Mouse (Mus musculus) E14TG2a.4 (cell line): ENCODE measurements at regions not wholly inside any gene's neighbourhood (a gene's known extent, or its start where the extent isn't known, plus 50 kb on each side); places are given as distances from the start of the nearest gene placed in this dataset.

Experiments
- H3K27me3 ChIP-seq: 2 replicates; pipeline ENCODE4 v1.6.1; 2014; ENCODE audit warnings: low read length, control low read depth; ENCODE audit not compliant: insufficient read depth
- H3K36me3 ChIP-seq: 2 replicates; pipeline ENCODE4 v1.6.1; 2014; ENCODE audit warnings: low read length, control low read depth; ENCODE audit not compliant: insufficient read depth
- H3K4me1 ChIP-seq: replicated peaks from 2 replicates; pipeline ENCODE4 v1.6.1; 2014; ENCODE audit warnings: low read depth, low read length, control low read depth
- H3K4me3 ChIP-seq: replicated peaks from 2 replicates; pipeline ENCODE4 v1.5.1; 2014; ENCODE audit warnings: mild to moderate bottlenecking, low read length
- H3K9me3 ChIP-seq: 2 replicates; pipeline ENCODE4 v1.6.1; 2014; ENCODE audit warnings: low read length, control low read depth
- CTCF ChIP-seq: conservative IDR thresholded peaks from 2 replicates; pipeline ENCODE4 v1.5.1; 2014; ENCODE audit warnings: low read length
- NANOG ChIP-seq: IDR thresholded peaks from 2 replicates; pipeline ENCODE4 v1.6.1; 2014; ENCODE audit warnings: borderline replicate concordance, low read length, mixed read lengths
- POU5F1 ChIP-seq: IDR thresholded peaks from 2 replicates; pipeline ENCODE4 v1.6.1; 2014; ENCODE audit warnings: low read length, borderline replicate concordance

DNA sequence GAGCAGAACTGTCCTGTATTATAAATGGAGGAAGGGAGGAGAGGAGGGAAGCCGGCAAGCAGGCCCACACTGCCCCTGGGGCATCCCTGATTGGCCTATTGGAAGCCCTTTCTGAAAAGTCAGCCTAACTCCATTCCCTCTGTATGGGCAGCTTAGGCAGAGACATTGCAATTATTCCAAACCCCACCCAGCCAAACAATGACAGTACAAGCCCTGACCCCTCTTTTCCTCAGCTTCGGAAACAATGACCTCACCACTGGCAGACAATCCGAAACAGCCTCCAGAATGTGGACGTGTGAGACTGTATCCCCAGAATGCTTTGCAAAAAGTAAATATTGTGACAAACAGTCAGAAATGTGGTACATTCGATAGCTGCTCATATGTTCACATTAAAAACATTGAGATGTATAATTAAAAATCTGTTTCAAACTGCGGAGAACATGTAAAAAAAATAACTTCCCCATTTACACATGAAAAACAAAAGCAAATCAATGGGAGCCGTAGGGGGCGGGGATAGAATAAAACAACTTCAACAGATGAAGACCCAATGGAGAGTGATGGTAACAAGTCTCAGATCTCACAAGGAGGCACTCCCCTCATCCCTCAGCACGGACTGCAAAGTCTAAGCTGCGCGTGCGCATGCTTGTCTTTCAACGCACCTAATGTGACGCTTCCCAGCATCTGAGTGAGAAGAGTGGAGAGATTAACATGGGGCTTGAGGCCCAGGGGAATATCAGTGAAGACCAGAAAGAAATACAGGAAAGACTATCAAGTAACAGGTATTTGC is 134.9 kb upstream of the Top1 start:
- Histone ChIP-seq H3K27me3 (peaks cover 32% of the 10 kb centered on the region), H3K4me1 (peaks cover 69% of the 10 kb centered on the region), H3K9me3 (no peaks in the 10 kb centered on the region), H3K4me3 (peak overlapping the region; percentile 15; the same call in 1 of the 2 replicates), H3K36me3 (no peaks in the 10 kb centered on the region)
- no peak for TF ChIP-seq NANOG
- TF ChIP-seq POU5F1: no peak
- TF ChIP-seq CTCF: no peak

DNA sequence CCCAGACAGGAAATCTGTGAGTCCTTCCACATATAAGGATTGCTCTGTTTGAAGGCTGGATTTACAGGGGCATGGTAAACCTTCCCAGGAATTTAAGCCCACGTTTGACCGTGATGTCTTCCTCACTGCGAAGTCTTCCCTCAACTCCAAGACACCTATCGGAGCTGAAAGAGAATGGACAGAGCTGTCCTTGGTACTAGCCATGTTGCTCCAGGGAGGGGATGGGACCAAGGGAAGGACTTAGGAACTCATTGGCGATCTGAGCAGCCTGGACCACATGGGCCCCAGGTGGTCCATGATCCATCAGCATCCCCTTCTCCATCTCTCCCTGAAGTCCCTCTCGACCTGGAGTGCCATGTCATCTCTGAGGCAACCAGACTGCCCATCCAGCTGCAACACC is 130.1 kb upstream of the Top1 start:
- TF ChIP-seq POU5F1 (no peak), NANOG (no peak), CTCF (no peak)
- Histone ChIP-seq H3K27me3 (peaks cover 27% of the 10 kb centered on the region), H3K9me3 (no peaks in the 10 kb centered on the region), H3K4me1 (peaks cover 85% of the 10 kb centered on the region), H3K36me3 (no peaks in the 10 kb centered on the region), H3K4me3 (no peak overlapping the region)

DNA sequence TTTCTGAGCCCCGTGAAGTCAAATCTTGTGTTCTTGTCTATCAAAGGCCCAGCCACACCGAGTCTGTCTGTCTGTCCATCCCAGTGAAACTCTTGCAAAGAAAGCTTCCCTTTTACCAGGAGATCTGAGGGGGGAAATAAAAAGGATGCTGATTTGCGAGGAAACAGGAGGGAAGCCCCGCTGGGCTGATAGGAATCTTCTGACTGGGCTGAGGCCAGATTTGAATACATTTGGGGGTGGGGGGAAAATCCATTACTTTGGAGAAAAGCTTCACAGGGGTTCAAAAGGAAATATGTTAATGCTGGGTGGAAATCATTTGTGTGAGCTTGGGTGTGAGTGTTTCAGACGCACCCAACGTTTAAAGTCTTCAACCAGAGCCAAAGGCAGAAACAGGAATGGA is 129.2 kb upstream of the Top1 start:
- Histone ChIP-seq H3K36me3 (no peaks in the 10 kb centered on the region), H3K27me3 (peaks cover 27% of the 10 kb centered on the region), H3K9me3 (no peaks in the 10 kb centered on the region), H3K4me1 (peaks cover 80% of the 10 kb centered on the region), H3K4me3 (0 out of 2 replicates have a peak overlapping the region, but pooled peaks have one; percentile 3)
- TF ChIP-seq POU5F1 (no peak), NANOG (no peak), CTCF (no peak)

DNA sequence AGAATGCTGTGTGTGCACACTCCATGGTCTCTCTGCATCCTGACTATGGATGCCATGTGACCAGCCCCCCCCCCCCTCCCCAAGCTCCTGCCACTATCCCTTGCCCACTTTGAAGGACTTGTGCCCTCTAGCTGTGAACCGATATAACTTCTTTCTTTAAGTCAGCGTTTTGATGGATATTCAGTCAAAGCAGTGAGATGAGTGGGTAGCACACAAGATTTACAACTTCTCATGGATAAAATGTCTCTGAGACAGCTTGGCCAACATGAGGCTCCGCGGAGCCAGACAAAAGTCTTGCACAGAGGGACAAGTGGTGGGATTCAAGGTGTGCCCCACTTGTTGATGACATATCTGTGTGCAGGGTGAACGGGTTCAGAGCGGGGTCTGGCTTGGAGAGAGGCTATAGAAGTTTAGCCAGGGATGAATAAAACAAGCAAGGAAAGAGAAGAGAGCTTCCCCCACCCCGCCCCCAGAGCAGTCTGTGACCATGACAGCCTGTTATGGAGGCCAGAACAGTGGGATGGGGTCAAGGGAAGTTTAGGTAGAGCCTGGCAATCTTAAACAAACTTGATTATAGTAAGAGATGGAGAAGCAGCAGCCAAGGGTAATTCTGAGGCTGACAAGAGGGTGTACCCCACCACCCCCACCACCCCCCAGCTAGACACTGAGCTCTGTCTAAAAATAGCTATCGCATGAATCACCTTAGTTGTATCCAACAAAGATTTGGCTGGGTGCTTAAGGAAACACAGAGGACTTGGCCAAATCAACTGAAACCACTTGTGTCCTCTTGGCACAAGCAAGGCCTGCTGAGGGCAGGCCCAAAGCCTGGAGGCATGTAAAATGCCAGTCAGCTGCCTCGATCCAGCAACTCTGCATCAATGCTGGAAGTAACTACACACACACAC is 120.1 kb upstream of the Top1 start:
- Histone ChIP-seq H3K27me3 (peaks cover 11% of the 10 kb centered on the region; the same call in 1 of the 2 replicates), H3K4me1 (peaks cover 43% of the 10 kb centered on the region), H3K9me3 (no peaks in the 10 kb centered on the region), H3K4me3 (no peak overlapping the region), H3K36me3 (no peaks in the 10 kb centered on the region)
- no peak for TF ChIP-seq CTCF
- TF ChIP-seq NANOG: no peak
- no peak for TF ChIP-seq POU5F1

DNA sequence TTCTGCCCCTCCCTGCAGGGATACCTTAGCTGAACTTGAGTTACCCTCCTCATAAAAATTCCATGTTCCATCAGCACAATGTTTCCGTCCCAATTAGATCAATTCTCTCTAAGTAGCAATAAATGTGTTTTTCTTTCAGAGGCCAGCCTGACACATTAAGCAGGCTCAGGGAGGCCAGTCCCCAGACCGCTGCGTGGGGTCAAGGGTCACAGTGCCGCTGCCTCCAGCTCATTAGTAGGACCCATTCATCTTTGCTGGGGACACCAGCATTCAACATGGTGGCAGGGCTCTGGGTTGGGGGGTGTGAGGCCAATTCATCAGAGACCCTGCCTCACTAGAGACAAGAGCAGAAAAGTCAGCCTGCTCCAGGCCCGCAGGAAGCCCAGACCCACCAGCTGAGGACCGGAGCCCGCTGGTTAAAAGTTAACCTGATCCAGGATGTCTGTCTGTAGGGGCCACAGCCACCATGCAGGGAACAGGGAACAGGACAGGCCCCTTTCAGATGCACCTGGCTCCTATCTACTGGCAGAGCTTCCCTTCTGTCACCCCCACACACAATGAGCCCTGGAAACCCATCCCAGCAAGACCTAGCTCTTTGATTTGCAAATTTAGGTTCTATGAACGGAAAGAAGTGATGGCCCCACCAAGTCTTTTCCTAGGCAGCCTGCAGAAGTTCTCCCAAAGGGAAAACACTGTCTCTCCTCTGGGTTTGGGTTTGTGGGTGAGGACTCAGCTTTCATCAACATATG is 119.1 kb upstream of the Top1 start:
- Histone ChIP-seq H3K4me3 (no peak overlapping the region), H3K27me3 (peaks cover 11% of the 10 kb centered on the region; the same call in 1 of the 2 replicates), H3K9me3 (no peaks in the 10 kb centered on the region), H3K4me1 (peaks cover 38% of the 10 kb centered on the region), H3K36me3 (no peaks in the 10 kb centered on the region)
- TF ChIP-seq NANOG (no peak), CTCF (no peak), POU5F1 (no peak)

DNA sequence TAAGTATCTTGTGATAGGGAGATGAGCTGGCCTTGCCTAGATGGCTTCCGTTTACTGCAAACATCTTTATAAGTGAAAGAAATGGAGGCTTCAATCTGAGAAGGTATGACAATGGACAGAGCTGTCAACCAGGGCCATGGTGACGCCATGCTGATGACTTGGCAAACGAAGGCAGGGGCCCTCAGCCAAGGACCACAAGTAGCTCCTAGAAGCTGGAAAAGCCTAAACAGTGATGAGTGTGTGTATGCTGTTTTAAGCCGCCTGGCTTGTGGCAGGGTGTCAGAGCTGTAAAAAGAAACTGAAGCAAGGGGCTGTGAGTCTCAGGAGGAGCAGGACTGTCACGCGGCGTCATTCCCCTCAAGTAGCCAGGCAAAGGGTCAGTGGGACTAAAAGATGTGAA is 116.4 kb upstream of the Top1 start:
- Histone ChIP-seq H3K4me3 (no peak overlapping the region), H3K4me1 (peaks cover 34% of the 10 kb centered on the region), H3K36me3 (no peaks in the 10 kb centered on the region), H3K27me3 (peaks cover 11% of the 10 kb centered on the region), H3K9me3 (no peaks in the 10 kb centered on the region)
- TF ChIP-seq CTCF (no peak), NANOG (no peak), POU5F1 (no peak)

DNA sequence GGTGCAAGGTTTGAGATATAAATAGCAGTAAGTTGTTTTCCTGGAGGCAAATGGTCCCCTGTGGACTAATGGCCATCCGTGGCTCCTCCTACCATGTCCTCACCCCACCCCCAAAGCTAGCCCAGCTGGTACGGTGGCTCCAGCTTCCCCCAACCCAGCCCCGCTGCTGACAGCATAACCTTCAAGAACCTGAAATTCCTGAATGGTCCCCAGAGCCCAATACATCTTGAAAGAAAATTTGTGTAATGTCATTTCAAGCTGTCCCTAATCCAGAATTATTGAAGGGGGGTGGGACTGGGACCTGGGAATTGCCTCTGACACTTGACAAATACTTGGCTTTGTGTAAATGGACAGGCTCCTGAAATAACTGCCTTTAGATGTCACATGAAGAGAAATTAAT is 115.3 kb upstream of the Top1 start:
- TF ChIP-seq POU5F1: no peak
- no peak for TF ChIP-seq CTCF
- no peak for TF ChIP-seq NANOG
- Histone ChIP-seq H3K36me3 (no peaks in the 10 kb centered on the region), H3K4me3 (no peak overlapping the region), H3K4me1 (peaks cover 26% of the 10 kb centered on the region), H3K27me3 (peaks cover 17% of the 10 kb centered on the region), H3K9me3 (no peaks in the 10 kb centered on the region)

DNA sequence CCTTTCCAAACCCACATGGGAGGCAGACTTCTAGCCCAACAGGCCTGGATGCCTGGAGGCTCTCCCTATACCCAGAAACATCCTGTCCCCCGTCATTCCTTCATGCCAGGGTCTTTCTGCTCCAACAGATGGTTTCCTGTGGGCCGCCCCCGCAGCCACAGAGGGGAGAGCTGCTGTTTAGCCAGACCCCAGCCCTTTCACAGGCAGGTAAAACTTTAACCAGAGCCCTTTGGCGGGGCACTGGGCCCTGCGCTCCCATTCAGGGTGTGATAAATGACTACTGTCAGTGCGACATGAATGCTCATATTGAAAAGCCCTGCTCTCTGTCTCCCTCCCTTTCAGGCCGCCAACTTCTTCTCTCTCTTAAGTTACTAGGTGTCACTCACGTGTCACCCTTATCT is 108.4 kb upstream of the Top1 start:
- H3K4me3 ChIP-seq: peak overlapping the region; percentile 41
- no peaks in the 10 kb centered on the region for H3K9me3 ChIP-seq
- peaks cover 28% of the 10 kb centered on the region for H3K27me3 ChIP-seq
- TF ChIP-seq CTCF (no peak), NANOG (no peak), POU5F1 (no peak)
- peaks cover 10% of the 10 kb centered on the region for H3K4me1 ChIP-seq
- H3K36me3 ChIP-seq: no peaks in the 10 kb centered on the region
